Mouse (Mus musculus) G1E (cell line): ENCODE measurements around the gene Cbfa2t3.

Experiments used
- CTCF ChIP-seq: IDR thresholded peaks from 2 replicates; pipeline ENCODE4 v1.5.1; 2012; ENCODE audit warnings: low read depth, low read length, inconsistent platforms, mixed read lengths
- GATA1 ChIP-seq: IDR thresholded peaks from 2 replicates; pipeline ENCODE4 v1.6.1; 2012; ENCODE audit warnings: borderline replicate concordance, low read length, inconsistent platforms, mixed read lengths
- POLR2AphosphoS5 ChIP-seq: IDR thresholded peaks from 2 replicates; pipeline ENCODE4 v1.6.1; 2012; ENCODE audit warnings: low read depth, low read length, inconsistent platforms; ENCODE audit not compliant: insufficient replicate concordance
- TAL1 ChIP-seq: conservative IDR thresholded peaks from 2 replicates; pipeline ENCODE4 v1.6.1; 2012; ENCODE audit warnings: low read depth, low read length, inconsistent platforms, mixed read lengths

DNA sequence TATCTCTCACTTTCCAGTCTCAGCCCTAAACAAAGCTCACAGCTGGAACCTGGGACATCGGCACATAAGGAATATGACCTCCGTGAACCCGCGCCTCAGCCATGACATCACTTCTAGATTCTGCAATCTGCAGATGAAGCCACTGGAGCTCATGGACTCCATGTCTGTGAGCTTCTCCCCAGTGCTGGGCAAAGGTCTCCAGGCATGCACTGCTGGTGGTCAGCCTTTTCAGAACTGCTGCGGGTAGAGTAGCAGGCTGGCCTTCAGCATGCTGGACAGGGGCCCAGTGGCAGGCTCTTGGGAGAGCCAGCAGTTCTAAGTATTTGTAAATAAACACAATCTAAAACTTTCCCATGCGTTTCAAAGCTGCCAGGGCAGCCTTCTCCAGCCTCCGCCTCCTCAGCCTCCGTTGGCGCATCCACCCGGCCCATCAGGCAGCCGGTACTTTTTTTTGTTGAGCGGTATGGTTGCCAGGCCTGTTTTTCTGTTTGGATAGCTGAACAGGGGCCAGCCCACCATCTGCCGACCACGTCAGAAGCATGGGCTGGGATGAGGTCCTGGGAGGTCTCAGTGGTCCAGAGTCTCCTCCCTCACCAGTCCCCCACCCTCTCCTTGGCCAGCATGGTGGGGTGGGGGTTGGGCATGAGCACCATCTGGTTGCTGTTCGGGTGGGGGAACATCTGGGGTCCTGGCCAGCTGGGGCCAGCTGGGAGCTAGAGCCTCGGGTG, 59.2 kb downstream of the Cbfa2t3 start:
- no peak for TF ChIP-seq CTCF
- no peak for TF ChIP-seq TAL1
- TF ChIP-seq POLR2AphosphoS5 = no peak
- no peak for TF ChIP-seq GATA1
